Mouse (Mus musculus) megakaryocyte, adult 5-6 weeks (primary cell): ENCODE data around the gene 1700016K19Rik. TPM values are rescaled to one million over a fixed set of nuclear protein-coding genes. Genes with fewer than 3 reads are reported as not detected.

Experiments
- ATAC-seq: 2 replicates; pipeline ENCODE4 v1.8.0; 2016; ENCODE audit warnings: mild to moderate bottlenecking, inconsistent platforms; ENCODE audit not compliant: poor library complexity, severe bottlenecking
- total RNA-seq, 2 experiments: library from RNA; stranded (forward) in 1 of 2; stranded (reverse) in 1 of 2; fragments of 153-499, 151-499 nt in 1 of 2; fragments of 221-1000, 200-1000 nt in 1 of 2; gene quantifications; 2 replicates each; pipeline versions ENCODE4 v1.2.3 to v1.2.4; 2015 to 2017

The 1700016K19Rik gene
- total RNA-seq, 2 experiments from 2014 or later = not detected

DNA sequence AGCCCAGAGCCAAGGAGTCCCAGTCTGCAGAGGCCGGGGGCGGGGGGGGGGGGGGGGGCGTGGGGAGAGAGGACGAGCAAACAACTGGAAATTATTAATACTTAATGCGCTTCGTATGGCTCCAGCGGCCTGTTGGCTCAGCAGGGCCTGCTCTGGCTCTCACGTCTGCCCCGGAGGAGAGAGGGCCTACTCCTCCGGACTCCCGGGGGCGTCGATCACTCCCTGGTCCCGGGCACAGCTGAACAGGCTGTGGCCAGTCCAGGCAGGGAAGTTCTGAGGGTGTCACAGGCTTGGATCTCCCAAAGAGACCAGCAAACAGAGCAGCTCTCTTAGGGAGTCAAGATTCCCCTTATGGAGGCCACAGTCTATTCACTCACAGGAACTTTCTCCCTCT lies 28.4 kb downstream of the 1700016K19Rik start:
- no peak for ATAC-seq

DNA sequence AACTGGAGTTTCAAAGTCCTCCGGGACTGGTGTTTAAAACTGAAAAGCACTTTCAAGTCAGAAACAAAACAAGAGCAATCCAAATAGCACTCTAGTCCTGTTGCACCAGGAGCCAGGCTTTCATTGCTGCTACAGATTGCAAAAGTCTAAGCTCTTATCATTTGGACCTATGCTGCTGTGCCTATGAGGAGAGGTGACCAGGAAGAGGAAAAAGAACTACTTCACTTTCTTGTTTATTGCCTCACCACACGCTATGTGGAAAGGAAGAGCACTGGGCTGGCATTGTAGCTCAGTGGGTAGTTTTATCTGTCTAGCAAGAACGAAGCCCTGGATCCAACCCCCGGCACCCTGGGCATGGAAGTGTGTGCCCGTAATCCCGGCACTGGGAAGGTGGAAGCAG lies 33.6 kb downstream of the 1700016K19Rik start:
- ATAC-seq = peak; percentile 93

DNA sequence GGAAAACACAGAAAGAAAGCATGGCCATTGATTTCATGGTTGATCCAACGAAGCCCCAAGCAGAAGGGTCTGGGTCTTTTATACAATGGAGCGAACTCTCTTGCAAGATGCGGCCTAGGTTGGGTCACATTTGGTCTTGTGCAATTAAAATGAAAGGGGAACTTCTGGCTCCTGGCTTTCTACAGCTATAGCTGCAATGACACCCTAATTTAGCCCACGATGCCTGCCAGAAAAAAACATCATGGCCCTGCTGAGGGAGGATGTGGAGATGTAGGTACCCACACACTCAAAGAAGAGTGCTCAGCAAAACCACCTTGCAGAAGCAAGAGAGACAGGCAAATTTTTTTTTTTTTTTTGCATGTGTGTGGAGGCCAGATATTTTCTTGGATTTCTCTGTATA lies 34.1 kb downstream of the 1700016K19Rik start:
- peak; percentile 89 for ATAC-seq

DNA sequence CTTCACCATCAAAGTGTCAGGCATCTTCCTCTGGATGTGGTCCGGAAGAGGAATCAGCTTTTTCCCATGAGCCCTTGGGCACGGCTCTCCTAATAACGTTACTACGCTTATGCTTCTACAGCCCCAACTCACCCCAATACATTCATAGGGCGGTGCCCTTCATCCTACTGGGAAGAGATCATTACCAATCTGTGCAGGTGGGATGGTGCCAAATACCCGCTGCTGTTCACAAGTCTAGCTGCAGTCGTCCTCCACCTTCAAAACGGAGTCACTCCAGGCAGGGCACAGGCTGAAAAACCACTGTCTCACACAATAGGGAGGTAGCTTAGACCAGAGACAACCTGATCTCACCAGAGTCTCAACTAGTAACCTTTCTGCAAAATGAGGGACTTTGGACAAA lies 35.5 kb downstream of the 1700016K19Rik start:
- ATAC-seq = no peak

DNA sequence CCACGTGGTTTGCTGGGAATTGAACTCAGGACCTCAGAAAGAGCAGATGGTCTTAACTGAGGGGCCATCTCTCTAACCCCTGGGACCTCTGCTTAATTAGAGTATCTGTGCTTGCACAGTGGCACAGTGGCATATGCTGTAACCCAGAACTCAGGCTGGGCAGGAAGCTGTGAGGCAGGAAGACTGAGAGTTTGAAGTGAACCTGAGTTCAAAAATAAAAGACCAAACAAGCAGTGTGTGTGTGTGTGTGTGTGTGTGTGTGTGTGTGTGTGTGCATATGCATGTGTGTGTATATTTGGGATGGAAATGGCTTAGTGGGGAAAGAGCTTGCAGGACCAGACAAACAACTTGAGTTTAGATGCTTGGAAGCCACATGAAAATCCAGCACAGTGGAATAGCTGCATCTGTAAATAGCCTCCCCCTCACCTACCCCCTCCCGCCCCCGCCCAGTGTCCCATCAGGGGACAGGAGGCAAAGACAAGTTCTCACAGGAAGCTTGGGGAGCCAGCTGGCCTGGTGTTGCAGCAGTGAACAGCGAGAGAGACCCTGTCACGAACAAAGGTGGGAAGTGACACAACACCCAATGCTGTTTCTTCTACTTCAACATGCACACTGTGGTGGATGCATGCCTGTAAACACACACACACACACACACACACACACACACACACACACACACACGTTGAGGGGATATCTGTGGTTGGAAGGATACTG lies 38.0 kb downstream of the 1700016K19Rik start:
- no peak for ATAC-seq

DNA sequence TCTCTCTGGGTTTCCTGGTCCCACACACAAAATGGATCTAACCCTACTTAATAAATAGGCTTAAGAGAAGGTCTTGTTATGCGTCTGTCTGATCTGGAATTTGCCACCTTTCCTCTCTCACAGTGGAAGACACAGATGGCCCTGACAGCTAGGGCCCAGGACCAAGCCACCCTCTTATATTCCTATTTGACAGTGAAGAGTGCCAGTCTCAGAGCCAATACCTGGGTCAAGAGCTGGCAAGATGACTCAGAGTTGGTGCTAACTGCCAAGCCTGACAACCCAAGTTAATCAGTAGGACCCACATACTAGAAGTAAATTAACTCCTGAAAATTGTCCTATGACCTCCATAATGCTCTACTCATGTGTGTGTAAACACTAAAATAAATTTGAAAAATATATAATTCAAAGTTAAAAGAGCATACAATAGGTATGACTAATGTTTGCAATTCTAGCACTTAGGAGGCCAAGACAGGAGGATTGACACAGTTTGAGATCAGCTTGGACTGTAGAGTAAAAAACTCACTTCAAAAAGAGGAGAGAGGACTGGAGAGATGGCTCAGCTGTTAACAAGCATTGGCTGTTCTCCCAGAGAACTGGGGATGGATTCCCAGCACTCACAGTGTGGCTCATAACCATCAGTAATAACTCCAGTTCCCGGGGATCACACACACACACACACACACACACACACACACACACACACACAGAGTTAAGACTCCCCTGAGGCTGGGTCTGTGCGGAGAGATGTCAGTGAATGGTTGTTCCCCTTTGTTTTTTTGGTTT lies 39.8 kb downstream of the 1700016K19Rik start:
- ATAC-seq = no peak

DNA sequence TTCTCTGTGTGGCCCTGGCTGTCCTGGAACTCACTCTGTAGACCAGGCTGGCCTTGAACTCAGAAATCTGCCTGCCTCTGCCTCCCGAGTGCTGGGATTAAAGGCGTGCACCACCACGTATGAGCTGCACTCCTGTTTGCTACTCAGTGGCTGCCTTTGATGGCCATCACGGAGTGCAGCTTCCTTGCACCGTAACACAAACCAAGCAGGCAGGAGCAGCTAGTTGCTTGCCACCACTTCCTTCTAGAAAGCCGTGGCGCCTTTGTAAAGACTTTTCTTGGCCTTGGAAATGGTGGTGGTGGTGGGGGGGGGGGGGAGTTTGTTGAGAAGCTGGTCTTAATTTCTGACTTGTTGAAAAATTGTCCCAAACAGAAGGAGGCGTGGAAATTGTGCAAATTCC lies 40.4 kb downstream of the 1700016K19Rik start:
- no peak for ATAC-seq

DNA sequence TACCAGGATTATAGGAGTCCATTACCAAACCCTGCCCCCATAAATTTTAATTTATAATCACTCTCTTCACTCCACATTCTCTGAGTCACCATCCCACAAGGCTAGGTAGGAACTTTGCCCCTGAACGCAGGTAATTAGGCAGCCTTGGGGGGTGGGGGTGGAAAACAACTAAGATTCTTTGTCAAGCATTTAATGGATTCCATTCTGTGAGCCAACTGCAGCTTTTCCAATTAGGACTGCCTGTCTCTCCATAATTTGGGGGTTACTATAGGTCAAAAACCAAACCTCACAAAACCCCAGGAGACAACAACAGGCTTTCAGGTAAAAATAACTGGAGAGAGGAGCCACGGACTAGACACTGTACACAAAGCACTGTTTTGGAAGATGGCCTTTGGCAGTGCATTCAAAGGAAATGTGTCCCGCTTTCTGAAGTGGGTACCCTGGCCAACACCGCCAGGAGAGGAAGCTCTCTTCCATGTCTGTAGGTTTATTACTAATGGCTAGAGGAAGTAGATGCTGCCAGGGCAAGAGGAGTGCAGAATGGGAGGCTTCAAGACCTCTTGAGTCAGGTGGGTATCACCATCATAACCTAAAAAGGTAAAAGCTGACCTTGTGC lies 41.2 kb downstream of the 1700016K19Rik start:
- no peak for ATAC-seq

DNA sequence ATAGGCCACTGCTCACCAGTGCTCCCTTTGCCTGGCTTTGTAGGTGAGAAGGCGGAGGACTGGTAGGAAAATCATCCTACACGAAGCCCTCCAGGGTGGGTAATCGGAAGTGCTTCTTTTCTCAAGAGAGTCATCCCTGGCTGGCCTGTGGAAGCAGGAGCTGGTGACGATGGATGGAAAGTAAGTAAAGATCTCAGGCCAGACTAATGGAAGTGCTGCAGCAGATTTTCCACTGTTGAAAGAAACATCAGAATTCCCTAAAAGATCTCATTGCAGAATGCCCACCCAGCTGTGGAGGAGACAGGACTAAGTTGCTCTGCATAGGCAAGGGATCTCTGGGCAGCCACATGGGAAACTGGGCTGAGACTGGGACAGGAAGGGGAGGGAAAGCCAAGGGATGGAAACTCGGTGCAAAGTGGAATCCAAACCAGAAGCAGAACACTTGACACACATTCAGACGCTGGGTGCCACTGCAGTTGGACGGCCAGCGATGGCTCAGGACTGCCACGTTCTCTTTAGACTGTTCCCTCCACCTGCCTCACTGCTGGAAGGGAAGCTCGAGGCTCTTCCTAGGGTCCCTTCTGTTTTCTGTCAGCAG lies 42.4 kb downstream of the 1700016K19Rik start:
- no peak for ATAC-seq

DNA sequence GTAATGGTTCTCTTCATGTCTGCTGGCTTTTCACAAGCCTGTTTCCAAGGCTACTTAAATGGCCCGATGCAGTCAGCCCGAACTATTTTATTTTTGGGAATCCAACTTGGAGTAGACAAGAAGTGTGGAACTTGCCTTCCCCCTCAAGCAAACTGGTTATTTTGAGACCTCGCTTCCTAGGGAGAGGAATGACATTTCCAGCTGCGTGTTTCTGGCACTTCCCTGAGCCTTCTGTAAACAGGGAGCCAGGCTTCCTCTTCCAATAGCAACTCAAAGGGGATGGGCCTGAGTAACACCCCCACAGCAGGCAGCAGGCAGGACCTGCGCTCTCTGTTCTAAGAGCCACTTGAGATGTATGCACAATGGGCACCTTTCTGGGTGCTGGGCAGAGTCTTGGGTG lies 43.2 kb downstream of the 1700016K19Rik start:
- no peak for ATAC-seq

DNA sequence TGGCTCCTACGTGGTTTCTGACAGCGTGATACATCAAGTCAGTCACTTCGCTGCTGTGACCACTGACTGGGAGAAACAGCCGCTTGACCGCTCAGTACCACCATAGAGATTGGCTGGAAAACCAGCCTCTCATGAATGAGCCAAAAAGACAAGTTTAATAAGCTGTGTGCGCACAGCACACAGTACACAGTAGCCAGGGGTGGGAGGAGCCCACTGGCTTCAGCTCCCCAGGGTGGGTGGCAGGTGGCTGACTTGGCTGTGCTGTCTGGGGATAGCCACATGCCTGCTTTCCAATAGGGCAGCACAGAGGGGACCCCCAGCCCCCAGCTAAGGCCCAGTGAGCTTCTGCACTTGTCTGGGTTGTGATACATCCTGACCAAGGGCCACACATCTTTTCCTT lies 44.8 kb downstream of the 1700016K19Rik start:
- ATAC-seq = no peak

DNA sequence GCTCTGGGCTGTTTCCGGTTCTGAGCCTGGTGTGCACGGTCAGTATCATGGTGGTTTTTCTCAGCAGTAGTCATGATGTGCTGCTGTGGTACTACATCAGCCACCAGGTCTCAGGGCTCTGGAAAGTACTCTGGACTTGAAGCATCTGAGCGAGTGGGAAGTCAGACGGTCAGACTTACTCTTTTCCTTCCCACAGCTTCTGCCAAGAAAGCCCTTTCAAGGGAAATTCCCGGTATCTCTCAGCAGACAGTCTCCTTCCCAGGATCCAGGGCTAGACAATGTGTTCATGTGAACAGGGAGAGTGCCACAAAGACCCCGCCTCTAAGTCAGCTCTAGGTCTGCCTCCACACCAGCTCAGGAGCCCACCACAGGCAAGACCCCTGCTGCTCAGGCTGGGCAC lies 45.7 kb downstream of the 1700016K19Rik start:
- ATAC-seq = no peak

DNA sequence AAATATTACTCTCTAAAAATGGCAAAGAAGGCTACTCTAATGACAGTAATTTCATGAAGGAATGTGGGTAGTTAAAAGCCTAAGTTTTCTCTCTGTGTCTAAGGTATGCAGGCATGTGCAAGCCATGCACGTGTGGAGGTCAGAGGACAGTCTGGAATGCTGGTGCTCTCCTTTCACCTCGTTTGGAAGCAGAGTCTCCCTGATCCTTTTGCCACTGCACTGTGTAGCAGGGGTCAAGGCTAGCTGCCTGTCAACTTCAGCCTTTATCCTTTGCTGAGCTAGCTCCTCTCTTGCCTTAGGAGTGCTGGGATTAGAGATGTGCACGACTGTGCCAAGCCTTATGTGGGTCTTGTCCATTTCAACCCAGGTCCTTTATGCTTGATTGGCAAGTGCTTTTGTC lies 50.8 kb downstream of the 1700016K19Rik start:
- no peak for ATAC-seq

DNA sequence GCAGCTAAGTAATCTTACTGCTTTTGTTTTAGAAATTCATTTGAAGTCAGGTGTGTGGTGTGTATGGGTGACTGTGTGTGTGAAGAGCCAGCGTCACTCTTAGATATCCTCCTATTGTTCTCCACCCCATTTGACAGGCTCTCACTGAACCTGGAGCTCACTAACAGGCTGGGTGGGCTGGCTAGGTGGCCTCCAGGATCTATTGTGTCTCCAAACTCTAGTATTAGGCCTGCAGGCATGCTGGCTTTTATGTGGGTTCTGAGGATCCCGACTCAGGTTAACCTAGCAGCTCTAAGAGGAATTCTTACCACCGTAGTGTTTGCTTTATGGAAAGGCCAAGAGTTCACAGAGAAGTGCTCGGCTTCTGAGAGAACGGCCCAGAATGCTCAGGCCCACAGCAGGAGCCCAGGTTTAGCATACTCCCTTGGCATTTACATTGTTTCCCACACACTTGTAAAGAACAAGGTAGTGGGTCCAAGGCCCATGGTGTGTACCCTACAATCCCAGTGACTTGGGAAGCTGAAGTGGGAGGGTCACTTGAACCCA lies 51.3 kb downstream of the 1700016K19Rik start:
- ATAC-seq = no peak

DNA sequence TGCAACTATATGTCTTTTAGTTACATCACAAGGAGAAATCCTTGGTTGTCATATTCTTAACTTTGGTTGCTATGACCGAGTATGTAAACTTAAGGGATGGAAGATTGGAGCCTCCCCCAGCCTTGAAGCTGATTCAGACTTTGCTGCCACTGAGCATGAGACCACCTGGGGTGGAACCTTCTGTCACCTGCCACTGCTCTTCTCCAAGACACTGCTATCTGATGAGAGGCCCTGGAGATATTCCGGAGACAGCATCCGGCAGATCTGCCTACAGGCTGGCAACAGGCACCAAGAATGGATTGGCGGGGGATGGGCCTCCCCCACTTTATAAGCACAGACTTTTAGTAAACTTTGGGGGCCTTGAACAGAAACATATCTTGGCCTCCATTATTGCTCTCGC lies 52.8 kb downstream of the 1700016K19Rik start:
- no peak for ATAC-seq

Other genes starting within 250 kb of the 1700016K19Rik start
- not detected in 2 replicates for gene Doc2b, start 203.9 kb upstream of the 1700016K19Rik start, total RNA-seq (2015)
- gene Doc2b, start 203.9 kb upstream of the 1700016K19Rik start, total RNA-seq (2017) = not detected in 2 replicates
- 0.49 and 0.84 TPM in 2 replicates for gene Rph3al, start 61.5 kb upstream of the 1700016K19Rik start, total RNA-seq (2015)
- gene Rph3al, start 61.5 kb upstream of the 1700016K19Rik start, total RNA-seq (2017) = 1.3 TPM in 1 of 2 replicates, not detected in the other
- 34.6 and 37.5 TPM in 2 replicates for gene Rflnb, start 27.9 kb downstream of the 1700016K19Rik start, total RNA-seq (2015)
- gene Rflnb, start 27.9 kb downstream of the 1700016K19Rik start, total RNA-seq (2017) = 45.7 and 54.6 TPM in 2 replicates
- gene Vps53, start 179.7 kb downstream of the 1700016K19Rik start, total RNA-seq (2015) = 22.2 and 30.5 TPM in 2 replicates
- gene Vps53, start 179.7 kb downstream of the 1700016K19Rik start, total RNA-seq (2017) = 31.5 and 32.8 TPM in 2 replicates
- 2.1 and 2.4 TPM in 2 replicates for gene Fam57a, start 179.8 kb downstream of the 1700016K19Rik start, total RNA-seq (2015)
- gene Fam57a, start 179.8 kb downstream of the 1700016K19Rik start, total RNA-seq (2017) = 1.8 and 1.9 TPM in 2 replicates
- not detected in 2 replicates for gene Dbil5, start 217.7 kb downstream of the 1700016K19Rik start, total RNA-seq (2015)
- not detected in 2 replicates for gene Dbil5, start 217.7 kb downstream of the 1700016K19Rik start, total RNA-seq (2017)
- gene Gemin4, start 217.8 kb downstream of the 1700016K19Rik start, total RNA-seq (2015) = 2.1 and 6.1 TPM in 2 replicates
- 2.9 and 6.0 TPM in 2 replicates for gene Gemin4, start 217.8 kb downstream of the 1700016K19Rik start, total RNA-seq (2017)
- 4.5 and 5.9 TPM in 2 replicates for gene Mrm3, start 243.8 kb downstream of the 1700016K19Rik start, total RNA-seq (2015)
- 7.5 and 8.6 TPM in 2 replicates for gene Mrm3, start 243.8 kb downstream of the 1700016K19Rik start, total RNA-seq (2017)
- gene Glod4, start 243.8 kb downstream of the 1700016K19Rik start, total RNA-seq (2015) = 41.2 and 63.4 TPM in 2 replicates
- gene Glod4, start 243.8 kb downstream of the 1700016K19Rik start, total RNA-seq (2017) = 89.6 and 159 TPM in 2 replicates